Mouse (Mus musculus): ENCODE measurements around the gene Sfta2.

DNA sequence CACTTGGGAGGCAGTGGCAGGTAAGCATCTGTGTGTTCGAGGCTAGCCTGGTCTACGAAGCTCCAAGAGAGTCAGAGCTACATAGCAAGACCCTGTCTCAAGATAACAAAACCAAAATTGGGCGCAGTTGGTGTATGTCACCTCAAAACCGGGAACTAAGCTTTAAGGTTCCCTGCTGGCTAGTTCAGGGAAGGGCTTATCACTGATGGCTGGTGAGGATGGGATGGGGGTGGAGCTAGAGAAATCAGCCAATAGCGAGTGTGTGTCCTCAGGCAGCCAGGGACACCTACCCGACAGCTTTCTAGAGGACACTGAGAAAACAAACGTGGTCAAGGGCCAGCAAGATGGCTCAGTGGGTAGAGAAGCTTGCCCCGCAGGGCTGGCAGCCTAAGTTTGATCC is 43.1 kb upstream of the Sfta2 start:
- TF ChIP-seq POLR2A (IDR thresholded peaks at IDR 0.05; ENCODE audit: low read depth, low read length) (no peak), CTCF (conservative IDR thresholded peaks at IDR 0.05; ENCODE audit: insufficient read depth, insufficient read length, low read depth, low read length) (no peak)

Data from kidney, adult 2 months (tissue).